22 mouse cellular contexts compared by ENCODE assay signal in genomic region chr4:99178851-99179250, GRCm38 (mm10).
"Had no signal": no experiment of that assay in that cellular context is flagged by ENCODE, and none has a peak within 500 bp of the region (broad histone marks: within the 10 kb centered on the region; RNA-seq: fewer than 3 reads in every experiment).

No protein-coding gene starts in this region.

- H3K9ac ChIP-seq: kidney, embryonic 15.5 days; limb, embryonic 12.5 days; limb, embryonic 15.5 days; liver, embryonic 14.5 days; lung, embryonic 15.5 days; neural tube, embryonic 12.5 days; neural tube, embryonic 15.5 days; stomach, embryonic 15.5 days had no signal

- ATAC-seq: intestine, postnatal 0 days had no signal

- H3K27ac ChIP-seq: kidney, embryonic 15.5 days; limb, embryonic 12.5 days; limb, embryonic 15.5 days; liver, embryonic 14.5 days; lung, embryonic 15.5 days; midbrain, embryonic 10.5 days; neural tube, embryonic 12.5 days; neural tube, embryonic 15.5 days; stomach, embryonic 15.5 days had no signal

- H3K4me1 ChIP-seq: lung, embryonic 15.5 days; neural tube, embryonic 12.5 days; stomach, embryonic 15.5 days had no signal

- H3K4me2 ChIP-seq: limb, embryonic 12.5 days; limb, embryonic 15.5 days; lung, embryonic 15.5 days; neural tube, embryonic 12.5 days; neural tube, embryonic 15.5 days; stomach, embryonic 15.5 days had no signal

- DNase-seq: kidney, postnatal 14 days; kidney, postnatal 4 days; left cerebral cortex, postnatal 4 days; lung, adult 18-20 months; lung, postnatal 10 days; lung, postnatal 36 days; midbrain, embryonic 14.5 days; right cerebral cortex, postnatal 14 days; right cerebral cortex, postnatal 4 days; spleen, adult 18-20 months; thymus, postnatal 25 days had no signal

- H3K36me3 ChIP-seq: kidney, embryonic 15.5 days; limb, embryonic 12.5 days; limb, embryonic 15.5 days; lung, embryonic 15.5 days; midbrain, embryonic 10.5 days; neural tube, embryonic 12.5 days; neural tube, embryonic 15.5 days; stomach, embryonic 15.5 days had no signal

- H3K4me3 ChIP-seq: kidney, embryonic 15.5 days; limb, embryonic 12.5 days; limb, embryonic 15.5 days; lung, embryonic 15.5 days; megakaryocyte, embryonic 14.5 days; midbrain, embryonic 10.5 days; neural tube, embryonic 12.5 days; neural tube, embryonic 15.5 days; stomach, embryonic 15.5 days had no signal

- H3K9me3 ChIP-seq: kidney, embryonic 15.5 days; limb, embryonic 12.5 days; limb, embryonic 15.5 days; lung, embryonic 15.5 days; megakaryocyte, embryonic 14.5 days; midbrain, embryonic 10.5 days; neural tube, embryonic 12.5 days; neural tube, embryonic 15.5 days; stomach, embryonic 15.5 days had no signal

- H3K27me3 ChIP-seq: limb, embryonic 12.5 days; limb, embryonic 15.5 days; lung, embryonic 15.5 days; neural tube, embryonic 12.5 days; neural tube, embryonic 15.5 days; stomach, embryonic 15.5 days had no signal
